Mouse (Mus musculus) thymus, postnatal 25 days (tissue): Measurements from ENCODE around the gene Sdr9c7.
"Not testable (repeated sequence)": the region's sequence is repeated elsewhere in the genome, so short reads cannot be mapped to it uniquely, and the experiment has no call there.

Experiments used
- DNase-seq: peaks from one replicate; pipeline ENCODE4 v3.0.0; 2022

Sdr9c7 gene

DNA sequence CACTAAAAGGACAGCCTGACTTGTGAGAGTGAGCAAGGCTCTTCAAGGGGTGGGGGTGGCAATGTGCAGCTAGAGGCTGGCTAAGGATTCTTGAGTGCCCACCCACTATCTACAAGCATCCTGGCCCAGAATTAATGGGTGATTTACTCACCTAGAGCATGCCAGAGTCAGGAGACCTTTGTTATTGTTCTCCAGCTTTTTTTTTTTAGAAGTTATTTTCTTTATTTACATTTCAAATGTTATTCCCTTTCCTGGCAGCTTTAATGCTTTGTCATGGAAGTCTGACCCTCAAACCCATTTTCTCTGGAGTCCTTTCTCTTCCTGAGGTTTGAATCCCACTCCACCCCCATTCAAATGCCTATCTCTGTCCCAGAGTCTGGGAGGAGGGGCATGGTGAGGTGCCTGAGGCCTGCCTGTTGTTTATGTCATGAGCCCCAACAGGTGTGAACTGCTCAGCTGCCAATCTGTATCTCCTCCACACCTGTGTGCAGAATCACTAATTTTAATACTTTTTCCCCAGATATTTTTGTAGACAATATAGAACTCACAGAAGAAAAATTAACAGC is 9.2 kb downstream of the Sdr9c7 start:
- no peak for DNase-seq

GRCm38 (mm10) chr10:127915578-127915977 is 17.3 kb downstream of the Sdr9c7 start:
- DNase-seq: no peak

GRCm38 (mm10) chr10:127917183-127917582 is 18.9 kb downstream of the Sdr9c7 start:
- not testable (repeated sequence) for DNase-seq

- DNase-seq: no peak
These were observed 19.3 kb downstream of the Sdr9c7 start for GRCm38 (mm10) chr10:127917651-127918050.

DNA sequence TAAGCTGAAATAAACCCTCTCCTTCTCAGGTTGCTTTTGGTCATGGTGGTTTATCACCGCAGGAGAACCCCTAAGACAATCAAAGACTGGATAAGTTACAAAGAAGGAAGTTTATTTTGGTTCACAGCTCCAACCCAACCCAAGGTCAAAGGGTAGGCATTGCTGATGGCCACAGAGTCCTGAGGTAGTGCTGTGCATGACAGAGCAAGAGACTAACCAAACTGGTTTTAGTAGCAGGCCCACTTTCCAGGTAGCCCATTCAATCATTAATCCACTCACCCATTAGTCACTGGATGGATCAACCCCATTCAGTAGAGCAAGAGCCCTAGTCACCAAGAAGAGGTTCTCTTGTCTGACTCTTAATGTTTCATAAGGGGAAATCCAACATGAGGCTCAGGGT is 23.9 kb downstream of the Sdr9c7 start:
- DNase-seq: no peak

DNA sequence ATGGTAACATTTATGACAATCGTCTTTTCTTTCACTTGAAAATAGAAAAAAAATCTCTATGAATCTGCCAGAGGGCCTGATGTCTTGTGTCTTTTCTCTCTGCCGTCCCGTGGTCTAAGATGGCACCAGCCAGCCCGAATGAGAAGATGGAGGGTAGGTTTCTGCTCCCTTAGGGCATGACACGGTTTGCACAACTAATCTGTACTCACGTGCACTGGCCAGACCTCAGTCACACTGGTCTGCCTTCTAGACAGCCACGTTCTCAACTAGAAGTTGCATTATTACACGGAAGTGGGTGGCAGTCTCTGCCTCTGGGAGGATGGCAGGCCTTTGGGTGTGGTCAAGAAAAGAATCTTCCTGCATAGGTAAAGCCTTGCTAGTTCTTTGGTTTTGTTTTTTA is 24.7 kb downstream of the Sdr9c7 start:
- no peak for DNase-seq

DNA sequence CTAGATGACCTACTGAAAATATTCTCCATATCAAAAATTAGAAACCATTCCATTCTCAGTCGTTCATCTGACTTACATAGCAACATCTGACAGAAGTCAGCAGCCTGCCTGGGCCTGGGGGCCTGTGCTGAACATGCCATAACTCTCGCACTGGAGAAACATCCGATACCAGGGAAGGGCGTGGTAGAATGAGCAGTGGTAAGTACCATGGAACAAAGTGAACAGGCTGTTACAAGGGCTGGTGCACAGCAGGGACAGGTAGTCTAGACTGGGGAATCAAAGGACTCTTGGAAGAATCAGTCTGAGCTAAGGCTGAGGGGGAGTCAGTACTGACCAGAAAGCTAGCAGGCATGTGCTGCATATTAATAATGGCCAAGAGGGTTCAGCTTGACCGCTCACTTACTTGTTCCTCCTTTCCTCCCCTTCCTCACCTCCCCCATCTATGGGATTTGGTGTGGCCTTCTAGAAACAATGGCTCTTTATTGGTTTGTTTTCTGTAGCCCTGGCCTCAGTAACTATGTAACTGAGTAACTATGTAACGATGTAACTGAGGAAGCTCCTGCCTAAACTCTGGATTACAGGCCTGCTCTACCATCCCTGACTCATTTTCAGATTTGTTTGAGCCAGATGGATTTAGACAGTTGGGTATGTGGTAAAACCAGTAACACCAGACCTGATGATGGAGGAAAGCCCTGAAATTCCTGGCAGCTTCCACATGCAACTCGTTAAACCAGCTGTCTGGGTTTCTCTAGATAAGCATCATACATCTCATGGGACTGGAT is 26.5 kb downstream of the Sdr9c7 start:
- DNase-seq: no peak

DNA sequence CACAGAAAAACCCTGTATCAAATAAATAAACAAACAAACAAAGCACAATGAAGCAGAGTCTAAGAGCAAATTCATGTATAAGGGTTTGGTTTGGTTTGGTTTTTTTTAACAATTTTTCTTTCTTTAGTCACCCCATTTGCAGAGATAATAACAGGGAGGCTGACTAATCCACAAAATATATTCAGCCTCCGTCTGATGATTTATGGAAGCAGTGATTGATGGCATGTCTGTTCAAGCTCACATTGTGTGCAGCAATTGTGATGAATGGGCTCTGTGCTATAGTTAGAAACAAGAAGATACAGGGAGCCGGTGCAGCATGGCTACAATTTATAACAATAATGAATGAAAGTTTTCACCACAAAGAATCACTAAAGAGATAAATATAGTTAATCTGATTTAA is 29.4 kb downstream of the Sdr9c7 start:
- DNase-seq: no peak

DNA sequence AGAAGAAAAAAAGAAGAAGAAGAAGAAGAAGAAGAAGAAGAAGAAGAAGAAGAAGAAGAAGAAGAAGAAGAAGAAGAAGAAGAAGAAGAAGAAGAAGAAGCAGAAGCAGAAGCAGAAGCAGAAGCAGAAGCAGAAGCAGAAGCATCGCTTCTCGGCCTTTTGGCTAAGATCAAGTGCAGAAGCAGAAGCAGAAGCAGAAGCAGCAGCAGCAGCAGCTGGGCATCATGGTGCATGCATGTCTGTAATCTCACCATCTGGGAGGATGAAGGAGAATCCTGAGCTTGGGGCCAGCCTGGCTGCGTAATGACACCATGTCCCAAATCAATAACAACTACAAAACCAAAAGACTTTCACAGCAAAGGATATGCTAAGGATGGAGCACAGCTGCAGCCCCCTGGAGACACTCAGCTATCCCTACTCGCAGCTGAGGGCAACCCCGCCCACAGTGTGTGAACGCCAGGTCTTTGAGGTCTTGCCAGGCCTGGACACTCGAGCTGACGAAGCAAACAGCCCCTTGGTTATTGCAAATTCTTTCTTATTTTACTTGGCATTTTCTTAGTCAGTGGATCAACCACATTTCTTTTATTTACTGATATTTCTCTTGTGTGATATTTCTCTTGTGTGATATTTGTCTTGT is 34.1 kb downstream of the Sdr9c7 start:
- DNase-seq: no peak

DNA sequence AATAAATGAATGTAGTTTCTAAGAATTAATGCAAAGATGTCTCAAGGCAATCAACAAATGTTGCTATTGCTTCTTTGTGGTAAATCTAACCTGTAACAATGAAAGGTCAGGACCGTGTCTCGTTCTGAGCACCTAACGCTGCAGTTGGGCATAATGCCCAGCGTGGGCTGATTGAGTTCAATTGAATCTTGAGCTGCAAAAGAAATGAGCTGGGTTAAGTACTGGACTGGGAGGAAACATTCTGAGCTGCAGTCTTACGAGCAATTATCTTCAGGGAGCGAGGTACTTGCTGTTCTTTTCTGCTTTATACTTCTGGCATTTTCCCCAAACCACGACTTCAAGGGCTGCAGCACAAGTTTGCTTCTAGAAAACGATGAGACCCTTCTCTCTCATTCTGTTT is 38.0 kb downstream of the Sdr9c7 start:
- no peak for DNase-seq

- DNase-seq: no peak
These were observed 38.6 kb downstream of the Sdr9c7 start for GRCm38 (mm10) chr10:127936747-127937409.

DNA sequence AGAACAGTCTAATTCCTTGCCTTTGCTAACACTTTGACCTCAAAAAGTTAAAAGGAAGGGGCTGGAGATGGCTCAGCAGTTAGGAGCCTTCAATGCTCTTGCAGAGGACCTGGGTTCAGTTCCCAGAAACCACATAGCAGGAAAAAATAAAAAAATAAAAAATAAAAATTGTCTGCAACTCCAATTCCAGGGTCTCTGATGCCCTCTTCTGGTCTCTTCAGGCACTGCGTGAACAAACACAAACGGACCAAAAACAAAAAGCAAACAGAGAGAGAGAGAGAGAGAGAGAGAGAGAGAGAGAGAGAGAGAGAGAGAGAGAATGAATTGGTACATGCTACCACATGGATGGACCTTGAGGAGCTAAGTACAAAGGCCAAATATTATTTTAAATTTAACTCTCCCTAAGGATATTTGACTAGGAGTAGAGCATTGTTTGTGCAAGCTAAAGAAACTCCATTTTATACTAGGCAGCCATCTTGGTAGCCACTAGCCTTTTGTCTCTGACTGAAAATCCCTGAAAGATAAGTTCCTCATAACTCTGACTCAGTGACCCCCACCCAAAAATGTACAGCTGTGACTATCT is 39.2 kb downstream of the Sdr9c7 start:
- peak; percentile 38 for DNase-seq

- DNase-seq: not testable (repeated sequence)
These were observed 41.3 kb downstream of the Sdr9c7 start for GRCm38 (mm10) chr10:127939667-127940066.

DNA sequence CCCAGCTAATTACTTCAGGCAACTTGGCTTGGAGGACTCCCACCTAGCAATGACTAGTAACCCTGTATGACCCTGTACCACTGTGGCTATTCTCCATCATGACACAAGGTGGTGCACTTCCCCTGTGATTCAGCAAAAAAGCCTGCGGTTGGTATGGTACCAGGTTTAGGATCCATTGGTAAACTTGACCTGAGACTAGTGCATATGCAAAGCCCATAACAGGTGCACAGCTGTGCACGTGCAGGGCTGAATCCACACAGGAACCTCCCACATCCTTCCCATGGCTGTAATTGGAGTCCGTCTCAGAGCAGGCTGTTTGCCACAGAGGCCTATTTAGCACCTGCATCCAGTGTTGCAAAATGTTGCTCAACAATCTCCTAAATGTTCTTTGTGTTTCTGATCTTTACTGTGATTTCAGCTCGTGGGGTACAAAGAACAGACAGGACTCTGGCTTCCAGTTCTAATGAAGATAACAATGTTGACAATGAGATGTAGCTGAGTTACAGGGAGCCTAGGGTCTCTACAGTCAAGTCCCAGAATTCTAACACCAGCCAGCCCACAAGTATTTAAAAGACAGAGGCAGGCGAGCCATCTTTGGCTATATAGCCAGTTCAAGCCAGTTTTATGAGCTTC is 47.2 kb downstream of the Sdr9c7 start:
- DNase-seq: peak; percentile 56

DNA sequence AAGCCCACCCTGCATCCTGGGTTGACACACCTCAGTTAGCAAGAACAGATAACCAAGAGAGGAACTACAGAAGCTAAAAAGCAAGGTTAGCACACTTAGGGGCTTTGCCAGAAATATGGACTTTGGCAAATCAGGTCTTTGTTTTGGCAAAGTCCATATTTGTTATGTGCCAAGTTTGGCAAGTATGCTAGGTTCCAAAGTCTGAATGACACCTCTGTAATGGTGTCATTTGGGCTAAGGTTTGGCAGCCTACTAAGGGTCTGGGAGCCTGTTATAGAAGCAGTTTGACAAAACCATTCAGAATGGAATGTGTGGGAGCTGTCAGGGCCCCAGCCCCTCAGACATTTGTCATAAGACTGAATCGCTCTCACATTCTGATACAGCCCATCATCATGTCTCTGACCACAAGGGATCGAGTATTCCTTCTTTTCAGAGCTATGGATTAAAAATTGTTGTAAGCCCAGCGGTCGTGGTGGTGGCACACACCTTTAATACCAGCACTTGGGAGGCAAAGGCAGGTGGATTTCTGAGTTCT is 51.3 kb downstream of the Sdr9c7 start:
- DNase-seq: no peak

DNA sequence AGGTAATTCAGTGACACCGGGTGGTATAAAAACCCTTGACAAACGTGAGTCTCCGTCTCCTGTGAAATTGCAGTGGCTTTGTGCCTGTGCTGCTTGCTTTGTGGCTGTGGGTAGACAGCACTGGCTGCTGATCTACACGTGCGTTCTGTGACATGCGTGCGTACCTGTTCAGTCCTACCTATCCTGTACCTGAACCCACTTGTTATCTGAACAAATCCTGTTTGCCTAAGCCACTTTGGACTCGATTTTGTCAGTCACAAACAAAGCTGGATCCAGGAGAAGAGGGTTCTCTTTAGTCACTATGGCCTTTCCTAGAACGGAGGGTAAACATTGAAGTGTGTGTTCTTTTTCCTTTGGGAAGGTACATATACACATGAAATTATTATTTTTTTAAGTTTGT is 53.1 kb downstream of the Sdr9c7 start:
- DNase-seq: no peak

DNA sequence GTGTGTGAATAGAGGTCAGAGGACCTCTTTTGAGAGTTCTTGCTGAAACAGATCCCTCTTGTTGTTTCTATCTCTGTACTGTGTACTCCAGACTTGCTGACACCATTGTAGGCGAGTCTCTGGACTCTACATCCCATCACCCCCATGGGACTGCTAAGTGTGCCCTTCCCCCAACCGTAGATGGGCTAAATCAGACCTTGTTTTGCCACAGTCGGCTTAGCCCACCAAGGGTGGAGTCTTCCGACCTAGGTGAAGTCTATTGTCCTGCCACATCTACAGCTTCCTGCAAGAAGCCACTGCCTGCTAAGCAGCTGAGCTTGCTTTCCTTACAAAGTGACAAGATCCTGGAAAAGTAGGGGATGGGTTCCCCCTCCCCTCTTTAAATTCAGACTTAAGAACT is 53.5 kb downstream of the Sdr9c7 start:
- no peak for DNase-seq

- no peak for DNase-seq
These were observed 56.7 kb downstream of the Sdr9c7 start for GRCm38 (mm10) chr10:127955034-127955433.

DNA sequence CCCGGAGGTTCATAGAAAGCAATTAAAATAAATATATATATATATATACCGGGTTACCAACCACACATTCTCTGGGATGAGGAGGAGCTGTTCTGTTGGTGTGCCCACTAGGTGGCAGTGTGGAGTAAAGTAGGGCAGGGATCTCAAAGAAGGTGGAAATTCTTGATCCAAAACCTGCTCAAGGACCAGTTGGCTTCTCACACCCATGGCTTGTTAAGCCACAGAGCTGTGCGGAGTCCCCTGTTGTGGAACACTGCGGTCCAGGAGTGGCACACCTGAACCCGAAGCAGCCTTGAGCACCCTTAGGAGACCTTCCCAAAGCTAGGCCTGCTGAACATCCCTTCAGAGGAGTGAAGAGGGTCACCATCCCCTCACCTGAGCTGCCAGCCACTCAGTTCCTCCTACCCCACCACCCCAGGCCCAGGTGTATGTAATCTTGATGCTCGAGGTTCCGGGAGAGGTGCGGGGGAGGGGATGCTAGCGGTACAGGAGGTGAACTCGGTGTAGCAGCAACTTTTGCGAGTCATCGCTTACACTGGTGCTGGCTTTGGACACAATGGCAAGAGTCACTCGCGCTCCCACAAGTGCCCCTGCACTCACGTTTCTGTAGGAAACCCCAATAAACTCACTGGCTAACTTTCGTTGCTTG is 58.0 kb downstream of the Sdr9c7 start:
- peak; percentile 64 for DNase-seq

DNA sequence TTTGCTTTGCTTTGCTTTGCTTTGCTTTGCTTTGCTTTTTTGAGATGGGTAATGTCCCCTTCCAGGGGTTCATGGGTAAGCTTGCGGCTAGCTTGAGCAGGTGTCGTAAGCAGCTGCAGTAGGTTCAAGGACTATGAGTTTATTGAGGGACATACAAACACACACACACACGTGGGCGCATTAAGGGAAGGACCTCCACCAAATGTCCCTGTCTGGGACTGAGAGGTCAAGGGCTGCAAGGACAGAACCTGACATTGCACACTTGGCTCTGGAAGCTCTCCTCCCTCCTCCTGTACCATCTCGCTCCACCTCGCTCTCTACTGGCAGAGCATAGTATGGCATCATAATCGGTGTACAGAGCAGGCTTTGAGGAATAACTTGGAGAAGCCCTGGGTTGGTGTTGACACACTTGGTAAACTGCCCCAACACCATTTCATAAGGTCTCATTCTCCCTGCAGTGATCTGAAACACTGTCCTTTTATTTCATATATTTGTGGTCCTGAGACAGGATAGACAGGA is 60.9 kb downstream of the Sdr9c7 start:
- no peak for DNase-seq
